Mouse (Mus musculus) liver, postnatal 0 days (tissue): ENCODE results near the gene Rnf212. TPM values are rescaled to one million over a fixed set of nuclear protein-coding genes. Genes with fewer than 3 reads are reported as not detected.
"Not testable (repeated sequence)": the region's sequence is repeated elsewhere in the genome, so short reads cannot be mapped to it uniquely, and the experiment has no call there.

Source experiments
- ATAC-seq: fragments of 200-750 bp; cut with Nextera tagmentation; 2 replicates; pipeline ENCODE4 v1.8.0; 2017; ENCODE audit warnings: mild to moderate bottlenecking, moderate library complexity
- DNase-seq: peaks from one replicate; pipeline ENCODE4 v3.0.0-alpha.2; 2016
- H3K27ac ChIP-seq: fragments of 300-500 bp; sonication (generic); 2 replicates; pipeline ENCODE4 v1.5.1; 2014; ENCODE audit warnings: antibody characterized with exemption, moderate library complexity, mild to moderate bottlenecking, low read depth
- H3K27me3 ChIP-seq: fragments of 300-500 bp; sonication (generic); 2 replicates; pipeline ENCODE4 v1.6.1; 2014; ENCODE audit warnings: low read length, control low read depth, mixed read lengths; ENCODE audit not compliant: insufficient read depth
- H3K36me3 ChIP-seq: fragments of 300-500 bp; sonication (generic); replicated peaks from 2 replicates; pipeline ENCODE4 v1.6.1; 2014; ENCODE audit warnings: mild to moderate bottlenecking, control low read depth, low read length, moderate library complexity, mixed read lengths; ENCODE audit not compliant: insufficient read depth
- H3K4me1 ChIP-seq: fragments of 300-500 bp; sonication (generic); 2 replicates; pipeline ENCODE4 v1.6.1; 2014; ENCODE audit warnings: antibody characterized with exemption, mild to moderate bottlenecking, control low read depth; ENCODE audit not compliant: insufficient read depth
- H3K4me2 ChIP-seq: fragments of 300-500 bp; sonication (generic); 2 replicates; pipeline ENCODE4 v1.6.1; 2014; ENCODE audit warnings: low read depth, mild to moderate bottlenecking, low read length, moderate library complexity, mixed read lengths
- H3K4me3 ChIP-seq: fragments of 300-500 bp; sonication (generic); 2 replicates; pipeline ENCODE4 v1.5.1; 2014; ENCODE audit warnings: low read depth, low read length
- H3K9ac ChIP-seq: fragments of 300-500 bp; sonication (generic); replicated peaks from 2 replicates; pipeline ENCODE4 v1.6.1; 2014; ENCODE audit warnings: mild to moderate bottlenecking, moderate library complexity
- H3K9me3 ChIP-seq: fragments of 300-500 bp; sonication (generic); 2 replicates; pipeline ENCODE4 v1.6.1; 2016; ENCODE audit warnings: mild to moderate bottlenecking, control low read depth, low read length, mixed read lengths
- CTCF ChIP-seq: sonication (generic); IDR thresholded peaks from 2 replicates; pipeline ENCODE4 v1.5.1; 2016; ENCODE audit warnings: antibody characterized with exemption, low read depth
- EP300 ChIP-seq: IDR thresholded peaks from 2 replicates; pipeline ENCODE4 v1.6.1; 2016; ENCODE audit warnings: antibody characterized with exemption, low read depth, mild to moderate bottlenecking
- WGBS: fragments of 180-500 bp; shearing (Covaris S2); extraction: QIAGEN DNeasy Blood & Tissue Kit; methylation state at CpG from one replicate; pipeline ENCODE4 v1.1.7; 2014; ENCODE audit not compliant: insufficient replicate concordance; 5-methylcytosine and 5-hydroxymethylcytosine counted together
- polyA plus RNA-seq: library from polyadenylated mRNA; unstranded; fragments of >200 nt; fragmentation: Nextera tagmentation; extraction: Ambion mirVana; gene quantifications from 2 replicates; pipeline ENCODE4 v1.2.1, GENCODE M21; 2015

Rnf212 gene
- polyA plus RNA-seq, result 0.48 and 0.62 TPM in 2 replicates

- no peaks in the 10 kb centered on the region for H3K4me1 ChIP-seq
- no peaks in the 10 kb centered on the region for H3K9me3 ChIP-seq
- no peak for DNase-seq
- H3K4me3 ChIP-seq, result no peak within 1 kb of the TSS
- no peaks in the 10 kb centered on the region for H3K27me3 ChIP-seq
- no peaks in the 10 kb centered on the region for H3K36me3 ChIP-seq
- ATAC-seq, result no peak
- H3K4me2 ChIP-seq, result no peak within 1 kb of the TSS
- H3K9ac ChIP-seq, result no peak within 1 kb of the TSS
- no peak within 1 kb of the TSS for H3K27ac ChIP-seq
- TF ChIP-seq EP300, result no peak
- TF ChIP-seq CTCF, result no peak
- 69% methylated on average over 40 of the region's 40 CpGs for WGBS
These were observed at the start of gene Rnf212 for GRCm38 (mm10) chr5:108774630-108775306. TSS of gene Rnf212 (minus strand) at chr5:108774982.

DNA sequence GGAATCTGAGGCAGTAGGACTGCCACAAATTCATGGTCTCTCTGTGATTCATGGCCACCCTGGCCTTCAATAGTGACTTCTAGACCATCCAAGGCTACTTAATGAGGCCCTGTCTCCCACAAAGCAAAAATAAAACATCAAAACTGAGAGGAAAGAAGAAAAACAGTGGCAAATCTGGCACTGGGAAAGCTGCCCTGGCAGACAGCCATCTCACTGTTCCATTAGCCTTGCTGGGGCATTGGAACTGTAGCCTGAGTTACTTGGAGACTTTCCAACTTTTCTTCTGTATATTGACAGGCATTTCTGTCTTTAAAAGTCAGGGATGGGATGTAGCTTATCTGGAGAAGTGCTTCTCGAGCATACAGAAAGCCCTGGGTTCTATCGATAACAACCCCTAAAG, 48.5 kb upstream of the Rnf212 start:
- Histone ChIP-seq H3K4me2 (no peak overlapping the region), H3K9me3 (no peaks in the 10 kb centered on the region), H3K27ac (no peak overlapping the region), H3K27me3 (no peaks in the 10 kb centered on the region), H3K4me1 (no peaks in the 10 kb centered on the region), H3K36me3 (no peaks in the 10 kb centered on the region), H3K4me3 (no peak overlapping the region), H3K9ac (no peak overlapping the region)
- no peak for TF ChIP-seq CTCF
- TF ChIP-seq EP300, result no peak
- no peak for ATAC-seq
- WGBS, result 77% methylated on average over 2 of the region's 2 CpGs
- peak; percentile 12 for DNase-seq

DNA sequence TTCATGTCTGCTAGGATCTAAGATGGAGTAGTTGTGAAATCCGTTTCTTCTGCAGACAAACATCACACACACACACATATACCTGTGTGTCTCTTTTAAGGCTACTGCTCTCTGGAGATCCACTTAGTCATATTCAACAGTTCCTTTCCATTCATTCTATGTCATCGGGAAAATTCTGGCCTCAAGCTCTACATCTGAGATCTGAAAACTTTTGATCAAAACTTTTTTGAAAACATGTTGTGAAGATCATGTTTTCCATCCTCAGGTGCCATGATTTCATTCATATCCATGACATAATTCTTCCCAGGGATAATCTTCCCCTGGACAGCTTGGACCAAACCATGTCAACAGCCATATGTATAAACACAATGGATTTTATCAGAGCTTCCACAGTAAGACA, 34.0 kb upstream of the Rnf212 start, which contains the start of gene Vmn2r8:
Vmn2r8 (minus strand) TSS at position 101 of the 400 bp plus-strand sequence.
- ATAC-seq, H3K4me3 ChIP-seq: not testable (repeated sequence)
- WGBS, result 71% methylated on average over 2 of the region's 2 CpGs

GRCm38 (mm10) chr5:108803646-108804045, 28.9 kb upstream of the Rnf212 start:
- Histone ChIP-seq H3K4me2 (no peak overlapping the region), H3K27ac (no peak overlapping the region), H3K4me3 (no peak overlapping the region), H3K9ac (no peak overlapping the region), H3K4me1 (no peaks in the 10 kb centered on the region), H3K36me3 (no peaks in the 10 kb centered on the region), H3K27me3 (no peaks in the 10 kb centered on the region), H3K9me3 (no peaks in the 10 kb centered on the region)
- TF ChIP-seq CTCF (no peak), EP300 (no peak)
- ATAC-seq (no peak), DNase-seq (no peak)
- 17% methylated on average over 1 of the region's 1 CpGs for WGBS

More for the DNA sequence above, 34.0 kb upstream of the Rnf212 start, which contains the start of gene Vmn2r8:
- H3K9me3 ChIP-seq, H3K27me3 ChIP-seq, H3K9ac ChIP-seq, H3K4me1 ChIP-seq, H3K4me2 ChIP-seq, H3K27ac ChIP-seq, DNase-seq, H3K36me3 ChIP-seq: not testable (repeated sequence)

GRCm38 (mm10) chr5:108795263-108795662, 20.5 kb upstream of the Rnf212 start, which contains the start of gene Tmed11:
TSS of gene Tmed11 (minus strand) at chr5:108795363.
- not testable (repeated sequence) for H3K27ac ChIP-seq, DNase-seq, H3K9ac ChIP-seq, H3K27me3 ChIP-seq, H3K36me3 ChIP-seq, ATAC-seq, H3K4me2 ChIP-seq, H3K4me1 ChIP-seq, H3K4me3 ChIP-seq, H3K9me3 ChIP-seq
- 52% methylated on average over 2 of the region's 2 CpGs for WGBS

- H3K9me3 ChIP-seq, H3K27me3 ChIP-seq, H3K4me2 ChIP-seq, H3K4me3 ChIP-seq, H3K4me1 ChIP-seq, H3K9ac ChIP-seq, H3K27ac ChIP-seq, H3K36me3 ChIP-seq, ATAC-seq: not testable (repeated sequence)
- peak; percentile 58 for TF ChIP-seq CTCF
- 38% methylated on average over 1 of the region's 1 CpGs for WGBS
- DNase-seq, result peak; percentile 22
These were observed 15.6 kb upstream of the Rnf212 start for GRCm38 (mm10) chr5:108790385-108790784.
